Mouse (Mus musculus): ENCODE results near the gene Adarb1. TPM values are rescaled to one million over a fixed set of nuclear protein-coding genes. Genes with fewer than 3 reads are reported as not detected.

The Adarb1 gene
- polyA plus RNA-seq, 1 experiment: 3.3 TPM

GRCm38 (mm10) chr10:77374407-77374806, 43.7 kb downstream of the Adarb1 start:
- Histone ChIP-seq H3ac (ENCODE audit: control insufficient read depth, insufficient read length, low read depth) (no peak overlapping the region), H3K4me3 (ENCODE audit: insufficient read depth, poor library complexity, severe bottlenecking) (no peak overlapping the region), H3K27me3 (ENCODE audit: control insufficient read depth, insufficient read depth, insufficient read length) (no peaks in the 10 kb centered on the region), H3K79me2 (ENCODE audit: control insufficient read depth, insufficient read depth) (no peaks in the 10 kb centered on the region), H3K36me3 (ENCODE audit: control insufficient read depth, insufficient read depth) (no peaks in the 10 kb centered on the region), H3K79me3 (ENCODE audit: low read depth) (no peaks in the 10 kb centered on the region)
- TF ChIP-seq MYOG (IDR thresholded peaks at IDR 0.05; ENCODE audit: control insufficient read depth, extremely low read depth, insufficient read length) (no peak), CEBPB (IDR thresholded peaks at IDR 0.05; ENCODE audit: low read depth) (no peak), FOSL1 (IDR thresholded peaks at IDR 0.05; ENCODE audit: insufficient read depth, low read length, poor library complexity, severe bottlenecking) (no peak), MYOD1 (IDR thresholded peaks at IDR 0.05; ENCODE audit: control insufficient read depth, insufficient read length, low read depth) (no peak), MAX (IDR thresholded peaks at IDR 0.05) (no peak)

DNA sequence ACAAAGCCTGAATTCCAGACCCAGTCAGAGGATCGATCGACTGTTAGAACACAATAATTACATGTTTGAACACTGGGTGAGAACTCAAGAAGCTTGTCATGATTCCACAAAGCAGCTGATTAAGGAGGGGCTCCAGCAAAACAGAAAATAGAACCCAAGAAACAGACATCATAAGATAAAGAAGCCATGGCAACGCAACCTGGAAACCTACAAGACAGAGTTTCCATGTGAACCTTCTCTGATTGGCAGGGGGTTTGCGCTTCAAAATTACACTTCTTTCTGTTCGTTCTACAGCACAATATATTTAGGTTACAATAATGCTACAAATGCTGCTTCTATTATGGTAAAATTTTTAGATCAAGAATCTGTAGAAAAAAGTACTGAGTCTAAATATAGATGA, 47.9 kb downstream of the Adarb1 start:
- H3K79me2 ChIP-seq (ENCODE audit: control insufficient read depth, insufficient read depth): no peaks in the 10 kb centered on the region
- no peak overlapping the region for H3ac ChIP-seq (ENCODE audit: control insufficient read depth, insufficient read length, low read depth)
- H3K36me3 ChIP-seq (ENCODE audit: control insufficient read depth, insufficient read depth): no peaks in the 10 kb centered on the region
- H3K27me3 ChIP-seq (ENCODE audit: control insufficient read depth, insufficient read depth, insufficient read length): no peaks in the 10 kb centered on the region
- H3K79me3 ChIP-seq (ENCODE audit: low read depth): no peaks in the 10 kb centered on the region
- TF ChIP-seq CEBPB (IDR thresholded peaks at IDR 0.05; ENCODE audit: low read depth) (no peak), FOSL1 (IDR thresholded peaks at IDR 0.05; ENCODE audit: insufficient read depth, low read length, poor library complexity, severe bottlenecking) (no peak), CTCF (IDR thresholded peaks at IDR 0.05; ENCODE audit: control insufficient read depth, insufficient read depth, insufficient read length) (no peak), MYOG (IDR thresholded peaks at IDR 0.05; ENCODE audit: control insufficient read depth, extremely low read depth, insufficient read length) (no peak), MYOD1 (IDR thresholded peaks at IDR 0.05; ENCODE audit: control insufficient read depth, insufficient read length, low read depth) (no peak), USF1 (IDR thresholded peaks at IDR 0.05; ENCODE audit: low read depth) (no peak), MAX (IDR thresholded peaks at IDR 0.05) (no peak)
- H3K4me3 ChIP-seq (ENCODE audit: insufficient read depth, poor library complexity, severe bottlenecking): no peak overlapping the region

DNA sequence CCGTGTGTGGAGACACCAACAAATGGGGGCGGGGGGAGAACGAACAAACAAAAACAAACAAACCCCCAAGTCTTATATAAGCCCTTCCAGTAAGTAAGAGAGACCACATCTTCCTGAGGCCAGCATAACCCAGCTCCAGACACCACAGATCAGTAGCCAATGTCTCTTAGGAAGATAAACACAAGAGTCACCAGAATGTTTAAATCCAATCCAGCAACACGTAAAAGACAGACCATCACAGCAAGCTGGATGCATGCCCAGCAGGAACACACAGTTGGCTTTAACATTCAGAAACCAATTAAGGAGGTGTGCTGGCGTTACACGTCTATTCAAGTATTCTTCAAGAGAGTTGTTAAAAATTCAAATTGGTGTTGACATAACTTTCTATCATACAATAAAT, 50.1 kb downstream of the Adarb1 start:
- Histone ChIP-seq H3K36me3 (ENCODE audit: control insufficient read depth, insufficient read depth) (no peaks in the 10 kb centered on the region), H3ac (ENCODE audit: control insufficient read depth, insufficient read length, low read depth) (no peak overlapping the region), H3K79me2 (ENCODE audit: control insufficient read depth, insufficient read depth) (no peaks in the 10 kb centered on the region), H3K4me3 (ENCODE audit: insufficient read depth, poor library complexity, severe bottlenecking) (no peak overlapping the region), H3K27me3 (ENCODE audit: control insufficient read depth, insufficient read depth, insufficient read length) (no peaks in the 10 kb centered on the region), H3K79me3 (ENCODE audit: low read depth) (no peaks in the 10 kb centered on the region)
- TF ChIP-seq CTCF (IDR thresholded peaks at IDR 0.05; ENCODE audit: control insufficient read depth, insufficient read depth, insufficient read length) (no peak), FOSL1 (IDR thresholded peaks at IDR 0.05; ENCODE audit: insufficient read depth, low read length, poor library complexity, severe bottlenecking) (no peak), MYOG (IDR thresholded peaks at IDR 0.05; ENCODE audit: control insufficient read depth, extremely low read depth, insufficient read length) (no peak), USF1 (IDR thresholded peaks at IDR 0.05; ENCODE audit: low read depth) (no peak), MYOD1 (IDR thresholded peaks at IDR 0.05; ENCODE audit: control insufficient read depth, insufficient read length, low read depth) (no peak), MAX (IDR thresholded peaks at IDR 0.05) (no peak), CEBPB (IDR thresholded peaks at IDR 0.05; ENCODE audit: low read depth) (no peak)

DNA sequence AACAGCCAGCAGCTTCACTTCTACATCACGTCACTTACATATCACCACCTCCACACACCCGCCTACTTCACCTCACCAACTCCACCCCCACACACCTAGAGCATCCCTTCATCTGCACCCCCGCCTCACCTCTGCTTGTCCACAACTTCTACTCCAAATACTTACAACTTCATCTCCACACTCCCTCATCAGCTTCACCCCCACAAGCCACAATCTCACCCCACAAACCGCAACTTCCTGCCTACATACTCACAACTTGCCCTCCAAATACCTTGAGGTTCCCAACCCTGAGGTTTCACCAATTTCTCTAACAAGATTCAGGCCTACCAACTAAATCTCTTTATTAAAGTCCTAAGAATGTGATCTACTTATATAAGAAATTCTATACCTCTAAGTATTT, 51.1 kb downstream of the Adarb1 start:
- Histone ChIP-seq H3K36me3 (ENCODE audit: control insufficient read depth, insufficient read depth) (no peaks in the 10 kb centered on the region), H3K79me3 (ENCODE audit: low read depth) (no peaks in the 10 kb centered on the region), H3K79me2 (ENCODE audit: control insufficient read depth, insufficient read depth) (no peaks in the 10 kb centered on the region), H3K4me3 (ENCODE audit: insufficient read depth, poor library complexity, severe bottlenecking) (no peak overlapping the region), H3K27me3 (ENCODE audit: control insufficient read depth, insufficient read depth, insufficient read length) (no peaks in the 10 kb centered on the region), H3ac (ENCODE audit: control insufficient read depth, insufficient read length, low read depth) (no peak overlapping the region)
- TF ChIP-seq FOSL1 (IDR thresholded peaks at IDR 0.05; ENCODE audit: insufficient read depth, low read length, poor library complexity, severe bottlenecking): no peak
- TF ChIP-seq CEBPB (IDR thresholded peaks at IDR 0.05; ENCODE audit: low read depth): no peak
- TF ChIP-seq MAX (IDR thresholded peaks at IDR 0.05): peak; percentile 29
- TF ChIP-seq USF1 (IDR thresholded peaks at IDR 0.05; ENCODE audit: low read depth): no peak
- no peak for TF ChIP-seq MYOG (IDR thresholded peaks at IDR 0.05; ENCODE audit: control insufficient read depth, extremely low read depth, insufficient read length)
- TF ChIP-seq CTCF (IDR thresholded peaks at IDR 0.05; ENCODE audit: control insufficient read depth, insufficient read depth, insufficient read length): no peak

- no peak overlapping the region for H3ac ChIP-seq (ENCODE audit: control insufficient read depth, insufficient read length, low read depth)
- H3K4me3 ChIP-seq (ENCODE audit: insufficient read depth, poor library complexity, severe bottlenecking): no peak overlapping the region
- H3K79me3 ChIP-seq (ENCODE audit: low read depth): no peaks in the 10 kb centered on the region
- H3K36me3 ChIP-seq (ENCODE audit: control insufficient read depth, insufficient read depth): no peaks in the 10 kb centered on the region
- H3K27me3 ChIP-seq (ENCODE audit: control insufficient read depth, insufficient read depth, insufficient read length): no peaks in the 10 kb centered on the region
- H3K79me2 ChIP-seq (ENCODE audit: control insufficient read depth, insufficient read depth): no peaks in the 10 kb centered on the region
- TF ChIP-seq MAX (IDR thresholded peaks at IDR 0.05) (no peak), USF1 (IDR thresholded peaks at IDR 0.05; ENCODE audit: low read depth) (no peak), FOSL1 (IDR thresholded peaks at IDR 0.05; ENCODE audit: insufficient read depth, low read length, poor library complexity, severe bottlenecking) (no peak), MYOG (IDR thresholded peaks at IDR 0.05; ENCODE audit: control insufficient read depth, extremely low read depth, insufficient read length) (no peak), CEBPB (IDR thresholded peaks at IDR 0.05; ENCODE audit: low read depth) (no peak), CTCF (IDR thresholded peaks at IDR 0.05; ENCODE audit: control insufficient read depth, insufficient read depth, insufficient read length) (no peak), MYOD1 (IDR thresholded peaks at IDR 0.05; ENCODE audit: control insufficient read depth, insufficient read length, low read depth) (no peak)
Observed at GRCm38 (mm10) chr10:77365212-77365611, 52.9 kb downstream of the Adarb1 start.

DNA sequence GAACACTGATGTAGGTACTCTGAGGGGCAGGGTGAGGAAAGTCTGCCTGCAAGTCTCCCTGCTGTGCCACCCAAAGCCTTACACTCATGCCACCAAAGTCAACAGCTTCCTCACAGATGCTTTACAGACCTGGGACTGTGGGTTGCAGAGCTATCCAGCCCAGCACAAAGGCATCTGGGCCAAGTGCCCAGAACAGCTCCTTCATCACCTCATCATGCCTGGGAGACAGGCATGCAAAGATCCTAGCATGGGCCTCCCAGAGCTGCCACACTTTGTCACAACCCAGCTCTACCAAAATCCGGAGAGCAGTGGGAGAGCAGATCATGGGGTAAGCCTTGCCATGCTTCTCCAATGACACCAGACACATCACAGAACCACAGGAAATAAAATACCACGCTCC, 57.6 kb downstream of the Adarb1 start:
- Histone ChIP-seq H3K79me3 (ENCODE audit: low read depth) (no peaks in the 10 kb centered on the region), H3ac (ENCODE audit: control insufficient read depth, insufficient read length, low read depth) (no peak overlapping the region), H3K36me3 (ENCODE audit: control insufficient read depth, insufficient read depth) (no peaks in the 10 kb centered on the region), H3K27me3 (ENCODE audit: control insufficient read depth, insufficient read depth, insufficient read length) (no peaks in the 10 kb centered on the region), H3K79me2 (ENCODE audit: control insufficient read depth, insufficient read depth) (no peaks in the 10 kb centered on the region), H3K4me3 (ENCODE audit: insufficient read depth, poor library complexity, severe bottlenecking) (no peak overlapping the region)
- TF ChIP-seq CTCF (IDR thresholded peaks at IDR 0.05; ENCODE audit: control insufficient read depth, insufficient read depth, insufficient read length): no peak
- TF ChIP-seq FOSL1 (IDR thresholded peaks at IDR 0.05; ENCODE audit: insufficient read depth, low read length, poor library complexity, severe bottlenecking): no peak
- TF ChIP-seq MYOG (IDR thresholded peaks at IDR 0.05; ENCODE audit: control insufficient read depth, extremely low read depth, insufficient read length): no peak
- TF ChIP-seq MAX (IDR thresholded peaks at IDR 0.05): no peak
- no peak for TF ChIP-seq MYOD1 (IDR thresholded peaks at IDR 0.05; ENCODE audit: control insufficient read depth, insufficient read length, low read depth)
- TF ChIP-seq CEBPB (IDR thresholded peaks at IDR 0.05; ENCODE audit: low read depth): no peak
- TF ChIP-seq USF1 (IDR thresholded peaks at IDR 0.05; ENCODE audit: low read depth): no peak
